Mouse (Mus musculus) c-Kit-positive CD71-positive TER-119-negative erythroid progenitor cells, embryonic 14.5 days (primary cell): ENCODE results near the gene Syt1.

Source experiments
- DNase-seq: peaks from one replicate; pipeline ENCODE4 v3.0.0-alpha.2; 2013; ENCODE audit warnings: low read depth

The Syt1 gene

GRCm38 (mm10) chr10:108517076-108517475 is 493.7 kb downstream of the Syt1 start:
- DNase-seq, result no peak

- no peak for DNase-seq
Observed at GRCm38 (mm10) chr10:108514671-108515070, 496.1 kb downstream of the Syt1 start.

DNA sequence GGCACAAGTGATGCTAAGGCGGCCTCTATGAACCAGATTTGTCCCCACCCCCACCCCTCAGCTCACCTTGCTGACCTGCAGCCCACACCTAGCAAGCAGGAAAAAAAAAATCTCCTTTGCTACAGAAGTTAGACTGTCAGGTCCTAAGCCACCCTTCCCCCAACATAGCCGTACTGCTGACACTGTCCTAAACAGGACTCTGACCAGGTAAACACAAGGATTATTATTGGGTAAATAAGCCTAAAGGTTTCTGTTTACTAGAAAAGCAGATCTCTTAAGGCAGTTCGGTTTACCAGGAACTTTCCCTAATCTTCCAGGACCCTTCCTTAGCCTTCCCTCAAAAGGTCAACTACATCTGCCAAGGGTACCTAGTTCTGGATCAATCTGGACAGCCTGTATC is 501.2 kb downstream of the Syt1 start:
- no peak for DNase-seq

DNA sequence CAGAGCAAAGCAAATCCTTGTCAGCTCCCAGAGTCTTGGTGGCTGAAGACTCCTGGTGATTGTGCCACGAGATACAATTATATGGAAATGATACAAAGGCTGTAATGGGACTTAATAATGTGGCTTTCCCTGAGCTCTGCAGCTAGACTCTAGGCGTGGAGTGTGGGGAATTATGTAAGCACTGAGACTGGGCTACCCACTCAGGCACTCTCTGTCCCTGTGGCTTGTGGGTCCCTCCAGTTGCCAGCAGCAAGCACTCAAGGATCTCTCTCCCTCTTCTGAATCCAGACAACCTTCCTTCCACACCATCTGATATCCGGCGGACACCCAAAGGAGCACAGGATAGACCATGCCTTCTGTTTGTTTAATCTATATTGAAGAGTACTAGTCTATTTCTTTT is 503.9 kb downstream of the Syt1 start:
- DNase-seq, result no peak

GRCm38 (mm10) chr10:108504925-108505324 is 505.9 kb downstream of the Syt1 start:
- DNase-seq, result no peak

DNA sequence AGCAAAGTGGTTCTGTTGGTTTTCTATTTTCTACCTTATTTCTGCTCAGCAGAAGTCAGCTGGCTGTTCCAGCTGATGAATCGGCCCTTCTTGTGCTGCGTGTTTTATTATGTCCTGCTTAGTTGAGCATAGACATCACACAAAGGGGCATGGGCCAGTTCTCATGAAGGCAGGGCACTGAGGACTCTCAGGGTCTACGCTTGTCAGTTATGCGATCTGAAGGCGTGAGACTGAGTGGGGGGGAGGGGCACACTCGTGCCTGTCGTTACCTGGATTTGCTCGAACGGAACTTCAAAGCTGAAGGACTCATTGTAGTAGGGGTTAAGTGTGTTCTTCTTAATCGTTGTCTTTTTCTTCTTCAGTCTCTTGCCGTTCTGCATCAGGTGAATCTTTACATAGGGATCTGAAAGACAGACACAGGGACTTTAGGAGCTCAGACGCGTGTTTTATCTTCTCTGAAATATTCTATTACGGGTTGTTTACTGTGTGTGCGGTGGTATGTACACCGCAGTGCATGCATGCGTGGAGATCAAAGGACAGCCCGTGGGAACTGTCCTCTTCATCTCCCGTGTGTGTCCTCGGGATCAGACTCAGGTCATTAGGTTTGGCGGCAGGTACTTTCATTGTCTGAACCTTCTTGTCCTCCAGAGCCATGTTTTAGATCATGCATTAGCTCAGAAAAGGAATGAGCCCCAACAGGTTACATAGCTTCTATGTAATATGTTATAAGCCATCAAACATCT is 506.5 kb downstream of the Syt1 start:
- DNase-seq, result no peak

DNA sequence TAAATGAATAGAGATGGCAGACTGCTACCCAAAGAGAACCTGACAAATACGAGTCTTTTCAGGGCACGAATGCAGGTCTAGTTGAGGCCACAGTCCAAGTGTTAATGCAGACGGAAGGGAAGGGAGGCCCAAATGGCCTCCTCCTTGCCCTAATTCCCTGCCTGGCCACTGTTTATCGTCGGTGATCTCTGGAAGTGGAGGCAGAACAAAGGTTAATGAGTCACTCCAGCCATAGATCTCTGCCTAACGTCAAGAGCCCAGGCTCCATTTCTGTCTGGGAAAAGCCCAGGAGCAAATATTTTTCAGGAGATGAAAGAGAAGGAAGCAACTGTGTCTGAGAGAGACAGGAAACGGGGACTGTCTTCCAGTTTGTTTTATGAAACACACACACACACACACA is 520.6 kb downstream of the Syt1 start:
- no peak for DNase-seq

DNA sequence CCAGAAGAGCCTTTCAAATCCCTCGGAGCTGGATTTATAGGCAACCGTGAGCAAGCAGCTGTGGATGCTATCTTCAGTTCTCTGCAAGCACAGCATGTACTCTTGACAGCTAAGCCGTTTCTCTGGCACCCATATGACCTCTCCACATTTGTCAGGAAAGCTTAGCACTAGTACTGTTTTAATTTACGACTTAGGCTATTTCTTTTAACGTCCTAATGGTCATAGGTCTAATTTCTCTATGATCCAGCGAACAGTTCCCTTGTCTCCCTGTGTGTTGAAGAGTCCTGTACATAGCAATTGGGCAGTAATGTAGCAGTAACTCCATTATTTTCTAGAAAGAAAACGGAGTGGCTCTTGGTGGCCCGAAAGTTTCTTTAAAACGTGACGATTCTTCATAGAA is 526.8 kb downstream of the Syt1 start:
- no peak for DNase-seq

- DNase-seq, result no peak
Observed at GRCm38 (mm10) chr10:108480146-108480850, 530.5 kb downstream of the Syt1 start.

DNA sequence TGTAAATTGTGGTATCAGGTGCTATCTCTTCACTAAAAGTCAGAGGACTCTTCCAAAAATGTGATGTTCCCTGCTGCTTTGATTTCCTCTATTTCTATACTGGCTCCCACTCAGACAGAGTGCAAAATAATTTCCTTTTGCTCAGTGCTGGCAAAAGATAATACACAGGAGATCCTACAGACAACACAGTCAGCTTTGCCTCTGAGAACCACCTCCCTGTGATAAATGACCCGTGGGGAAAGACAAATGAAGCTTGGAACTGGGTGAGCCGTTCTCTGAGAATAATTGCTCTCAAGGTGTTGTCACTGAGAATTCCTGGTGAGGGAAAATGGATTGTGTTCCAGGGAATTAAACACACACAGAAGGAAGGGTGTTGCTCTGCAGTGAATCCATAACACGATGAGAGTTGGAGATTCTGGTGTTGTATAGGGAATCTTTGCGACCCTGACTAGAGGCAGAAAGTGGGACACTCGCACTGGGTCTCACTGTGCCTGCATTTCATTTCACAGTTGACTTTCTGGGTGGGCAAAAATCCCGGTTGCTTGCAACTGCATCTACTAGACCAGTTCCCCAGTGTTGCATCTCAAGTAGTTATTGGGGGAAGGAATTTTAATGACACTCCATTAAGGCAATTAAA is 540.3 kb downstream of the Syt1 start:
- DNase-seq, result no peak

- no peak for DNase-seq
Observed at GRCm38 (mm10) chr10:108466539-108466938, 544.2 kb downstream of the Syt1 start.

DNA sequence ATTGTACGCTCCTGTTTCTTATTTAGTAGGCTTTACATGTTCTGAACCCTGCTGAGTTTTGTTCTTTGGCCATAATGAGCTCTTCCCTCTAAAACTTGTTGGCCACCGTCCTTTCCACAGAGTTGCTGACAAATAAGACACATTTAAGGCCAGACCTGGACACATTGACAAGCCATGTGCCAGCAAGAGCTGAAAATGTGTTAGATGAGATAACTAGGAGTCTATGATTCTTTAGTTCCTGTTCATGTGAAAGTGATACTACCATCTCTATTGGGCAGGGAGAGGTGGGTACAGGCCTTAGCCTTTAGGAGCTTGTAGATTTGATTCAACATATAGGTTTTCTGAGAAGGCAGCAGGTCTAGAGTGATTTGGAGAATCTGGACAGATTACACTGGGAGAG is 548.9 kb downstream of the Syt1 start:
- DNase-seq, result no peak

- no peak for DNase-seq
Observed at GRCm38 (mm10) chr10:108457054-108457453, 553.7 kb downstream of the Syt1 start.

GRCm38 (mm10) chr10:108455883-108456282 is 554.9 kb downstream of the Syt1 start:
- no peak for DNase-seq

GRCm38 (mm10) chr10:108455204-108455603 is 555.6 kb downstream of the Syt1 start:
- no peak for DNase-seq

GRCm38 (mm10) chr10:108454691-108455117 is 556.1 kb downstream of the Syt1 start:
- no peak for DNase-seq

DNA sequence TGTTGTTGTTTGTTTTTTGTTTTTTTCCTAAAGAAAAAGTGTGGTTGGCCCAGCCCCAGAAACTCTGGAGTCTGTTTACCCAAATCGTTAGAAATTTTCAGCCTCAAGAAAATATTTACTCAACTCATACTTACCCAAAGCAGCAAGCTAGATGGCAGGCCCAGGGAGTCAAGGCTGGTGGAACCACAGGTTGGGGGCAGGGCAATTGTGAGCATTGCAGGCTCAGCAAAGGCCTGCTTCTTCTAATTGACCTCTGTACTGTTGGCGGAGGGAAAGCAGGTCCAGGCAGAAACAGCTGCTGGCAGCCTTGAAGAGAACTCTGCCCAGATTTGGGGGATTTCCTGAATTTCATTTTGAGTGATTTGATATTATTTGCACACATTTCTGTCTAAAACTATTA is 557.2 kb downstream of the Syt1 start:
- no peak for DNase-seq

DNA sequence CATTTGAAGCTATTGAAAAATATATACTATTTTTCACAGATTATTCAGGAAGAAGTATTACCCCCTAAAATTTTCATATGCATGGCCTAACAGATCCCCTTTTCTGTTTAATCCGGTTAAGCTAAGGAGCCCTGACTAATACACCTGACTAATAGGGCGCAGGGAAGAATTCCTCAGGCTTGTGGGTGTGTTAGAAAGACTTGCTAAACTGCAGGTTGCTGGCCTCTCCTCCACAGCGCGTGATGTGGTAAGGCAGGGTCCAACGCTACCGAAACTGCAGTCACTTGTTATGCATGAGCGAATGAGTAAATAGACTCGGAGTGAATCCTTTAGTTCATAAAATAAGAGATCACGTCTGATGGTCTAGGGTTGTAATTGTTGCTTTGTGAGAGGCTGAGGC is 558.4 kb downstream of the Syt1 start:
- no peak for DNase-seq

- no peak for DNase-seq
Observed at GRCm38 (mm10) chr10:108451516-108451915, 559.3 kb downstream of the Syt1 start.

DNA sequence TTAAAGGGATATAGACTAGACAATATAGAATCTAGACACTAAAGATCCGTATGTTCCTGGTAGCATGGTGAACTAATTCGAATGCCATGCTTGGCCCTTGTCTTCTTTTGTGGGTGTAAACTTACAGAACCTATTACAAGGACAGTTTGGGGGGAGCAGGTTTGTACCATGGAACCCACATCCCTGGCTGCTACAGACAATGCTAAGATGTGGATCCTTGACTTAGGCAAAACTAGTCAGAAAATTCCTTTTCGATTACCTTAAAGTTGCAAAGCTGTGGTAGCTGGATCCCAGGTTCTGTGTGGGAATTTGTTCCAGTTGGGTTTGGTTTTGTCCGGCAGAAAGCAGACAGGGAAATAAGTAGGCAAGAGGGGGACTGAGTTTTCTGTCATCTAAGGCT is 560.4 kb downstream of the Syt1 start:
- DNase-seq, result no peak

- DNase-seq, result no peak
Observed at GRCm38 (mm10) chr10:108448421-108448820, 562.4 kb downstream of the Syt1 start.
